Mouse (Mus musculus) A20 (cell line): ENCODE data around the gene Sec24b.

Source experiments
- DNase-seq: peaks from one replicate; pipeline ENCODE4 v3.0.0-alpha.2; 2011; ENCODE audit warnings: low read depth, low spot score

The Sec24b gene

DNA sequence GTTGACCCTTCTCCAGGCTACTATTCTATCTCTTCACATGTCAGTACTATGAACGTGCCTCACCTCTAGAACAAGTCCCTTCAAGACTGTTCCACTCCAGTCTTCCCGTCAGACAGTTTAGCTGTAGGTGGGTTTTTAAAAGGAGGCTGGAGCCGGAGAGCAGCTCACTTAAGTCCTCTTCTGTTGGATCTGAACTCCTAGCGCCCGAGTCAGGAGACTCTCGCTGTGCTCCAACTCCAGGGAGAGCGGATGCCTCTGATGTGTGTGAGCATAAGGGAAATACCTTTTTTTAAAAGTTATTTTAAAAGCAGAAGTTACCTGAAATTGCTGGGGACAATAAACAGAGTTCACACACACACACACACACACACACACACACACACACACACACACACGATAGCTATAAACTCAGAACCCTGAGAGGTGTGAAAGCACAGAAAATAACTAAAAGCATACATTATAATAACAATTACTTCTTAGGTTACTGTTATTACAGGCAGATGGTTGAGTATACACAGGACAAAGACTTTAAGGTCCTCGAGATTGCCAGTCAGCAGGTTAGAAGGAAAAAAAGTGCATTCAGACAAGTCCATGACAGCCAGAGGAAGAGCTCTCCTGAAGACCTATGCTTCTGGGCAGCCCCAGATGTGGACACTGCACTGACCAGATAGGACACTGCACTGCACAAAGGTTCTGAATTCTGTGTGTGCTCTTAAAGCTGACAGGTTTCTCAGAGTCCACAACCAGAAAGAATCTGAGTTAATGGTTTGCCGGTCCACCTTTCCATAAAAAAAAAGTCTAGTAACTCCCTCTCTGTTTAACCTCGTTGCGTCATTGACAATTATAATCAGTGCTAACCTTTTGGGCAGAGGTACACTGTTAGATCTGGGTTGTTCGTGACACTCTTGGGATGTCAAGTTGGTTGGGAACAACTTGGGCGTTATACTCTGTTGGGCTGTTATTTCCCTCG lies 5.7 kb downstream of the Sec24b start:
- DNase-seq, result no peak

DNA sequence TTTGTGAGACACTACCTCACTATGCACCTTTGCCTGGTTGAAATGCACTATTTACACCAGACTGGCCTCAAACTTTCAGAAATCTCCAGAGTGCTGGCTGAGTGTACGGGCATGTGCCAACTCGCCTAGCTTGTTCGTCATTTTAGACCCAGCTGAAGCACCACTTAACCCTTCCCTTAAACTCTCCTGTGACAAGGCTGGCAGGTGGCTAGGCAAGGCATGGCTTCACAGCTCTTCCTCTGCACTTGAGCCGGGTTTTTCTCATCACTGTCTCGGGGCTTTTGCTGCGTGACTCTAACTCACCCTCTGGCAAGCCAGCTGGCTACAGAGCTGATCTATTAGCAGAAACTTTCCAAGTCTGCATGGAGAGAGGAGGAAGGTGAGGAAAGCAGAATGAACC lies 6.8 kb downstream of the Sec24b start:
- no peak for DNase-seq

DNA sequence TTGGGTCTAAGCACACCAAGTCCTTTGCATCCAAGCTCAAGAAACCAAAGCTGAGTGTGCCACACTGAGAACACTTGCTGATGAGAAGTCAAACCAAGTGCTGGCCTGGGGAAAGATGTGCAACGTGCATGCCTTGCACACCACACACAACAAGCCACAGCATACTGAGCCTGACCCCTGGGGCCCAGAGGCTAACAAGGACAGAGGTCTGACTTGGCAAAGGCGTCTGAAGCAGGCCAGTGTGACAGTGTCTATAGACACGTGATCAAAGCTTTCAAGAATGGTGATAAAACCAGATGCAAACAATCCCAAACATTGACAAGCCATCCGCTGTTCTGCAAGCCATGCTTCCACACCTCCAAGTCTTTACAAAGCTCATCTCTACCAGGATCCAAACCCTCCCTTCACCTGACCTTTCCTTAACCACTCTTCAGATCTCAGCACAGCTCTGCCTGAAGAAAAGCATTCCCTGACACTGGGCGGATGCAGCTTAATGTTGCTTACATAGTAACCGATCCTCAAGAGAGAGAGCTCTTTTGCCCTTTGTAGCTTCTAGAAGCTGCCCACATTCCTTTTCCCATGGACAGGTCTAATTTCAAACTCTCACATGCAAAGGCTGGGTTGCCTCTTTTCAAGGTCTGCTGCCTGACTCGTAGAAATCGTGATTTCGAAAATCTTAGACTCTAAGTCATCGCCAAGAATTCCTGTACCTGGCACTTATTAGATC lies 7.8 kb downstream of the Sec24b start:
- no peak for DNase-seq

DNA sequence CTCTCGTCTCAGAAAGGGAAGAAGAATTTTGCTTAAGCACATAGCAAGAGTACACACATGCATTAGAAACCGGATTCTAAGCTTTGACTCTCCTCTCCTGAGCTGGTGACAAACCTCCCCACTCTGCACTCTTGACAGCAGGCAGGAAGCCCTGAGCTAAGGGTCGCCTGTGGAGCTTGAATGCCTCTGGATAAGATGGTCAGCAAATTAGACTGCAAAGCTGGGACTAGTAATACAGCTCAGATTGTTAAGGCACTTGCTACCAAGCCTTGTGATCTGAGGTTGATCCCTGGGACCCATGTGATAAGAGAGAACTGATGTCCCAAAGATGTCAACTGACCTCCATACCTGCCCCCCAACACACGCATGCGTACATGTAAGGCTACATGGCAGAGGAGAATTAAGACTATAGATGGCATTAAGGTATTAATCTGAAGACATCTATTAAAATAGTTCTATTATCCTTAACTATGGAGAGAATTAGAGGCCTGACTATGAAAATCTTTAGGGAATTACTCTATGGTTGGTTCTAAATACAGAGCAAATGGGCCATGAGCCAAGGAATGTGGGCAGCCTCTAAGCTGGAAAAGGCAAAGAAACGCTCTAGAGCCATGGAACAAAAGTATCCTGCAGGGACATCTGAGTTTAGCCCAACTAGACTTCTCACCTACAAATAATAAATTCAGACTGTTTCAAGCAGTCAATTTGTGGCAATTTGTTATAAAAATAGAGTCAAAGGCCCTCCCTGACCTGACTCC lies 8.6 kb downstream of the Sec24b start:
- DNase-seq, result no peak

DNA sequence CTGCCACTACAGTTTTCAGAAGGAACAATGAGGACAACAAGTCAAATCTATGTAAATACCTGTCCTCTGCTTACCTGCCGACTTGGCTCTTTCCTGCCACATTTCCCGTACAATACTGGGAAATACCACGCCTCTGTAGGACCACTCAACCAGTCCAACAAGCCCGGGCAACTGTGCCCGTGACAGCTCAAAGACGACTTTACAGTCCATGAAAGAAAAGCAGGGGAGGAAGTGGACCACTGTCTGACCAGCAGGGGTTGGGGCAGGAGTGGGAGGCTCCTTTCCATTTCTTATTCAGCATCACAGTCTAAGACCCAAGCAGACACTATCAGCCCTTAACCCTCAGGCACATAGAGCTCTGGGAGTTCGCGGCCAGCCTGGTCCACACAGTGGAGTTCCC lies 9.2 kb downstream of the Sec24b start:
- DNase-seq, result no peak

DNA sequence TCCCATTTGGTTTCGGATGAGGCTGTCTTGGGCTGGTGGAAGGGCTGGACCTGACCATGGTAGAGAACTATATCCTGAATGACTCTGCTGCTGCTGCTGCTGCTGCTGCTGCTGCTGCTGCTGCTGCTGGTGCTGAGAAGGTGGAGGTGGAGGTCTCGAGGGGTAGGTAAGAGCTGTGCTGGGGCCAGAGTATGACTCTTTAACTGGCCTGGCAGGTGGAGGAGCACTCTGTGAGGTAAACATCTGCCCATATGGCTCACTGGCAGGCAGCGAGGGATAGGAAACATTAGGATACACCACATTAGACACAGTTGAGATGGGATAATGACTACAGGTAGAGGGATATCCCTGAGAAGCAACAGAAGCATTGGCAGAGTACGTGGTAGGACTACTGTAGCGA lies 20.6 kb downstream of the Sec24b start:
- no peak for DNase-seq

DNA sequence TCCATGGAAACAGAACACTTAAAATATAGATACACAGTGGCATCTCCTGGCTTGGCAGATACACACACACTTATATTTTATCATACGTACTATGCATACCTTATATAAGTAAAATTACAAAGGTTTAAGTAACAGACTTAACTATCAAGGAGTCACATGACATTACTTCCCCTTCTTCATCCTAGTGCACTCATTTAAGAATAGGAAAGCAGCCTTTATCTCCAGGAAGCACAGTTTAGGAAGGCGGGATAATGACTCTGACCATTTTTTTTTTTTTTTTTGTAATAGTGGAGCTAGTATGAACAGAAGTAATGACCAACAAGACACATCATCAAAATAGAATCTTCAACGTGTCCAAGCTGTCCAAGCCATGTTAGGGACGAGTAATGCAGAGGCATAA lies 21.3 kb downstream of the Sec24b start:
- DNase-seq, result no peak

DNA sequence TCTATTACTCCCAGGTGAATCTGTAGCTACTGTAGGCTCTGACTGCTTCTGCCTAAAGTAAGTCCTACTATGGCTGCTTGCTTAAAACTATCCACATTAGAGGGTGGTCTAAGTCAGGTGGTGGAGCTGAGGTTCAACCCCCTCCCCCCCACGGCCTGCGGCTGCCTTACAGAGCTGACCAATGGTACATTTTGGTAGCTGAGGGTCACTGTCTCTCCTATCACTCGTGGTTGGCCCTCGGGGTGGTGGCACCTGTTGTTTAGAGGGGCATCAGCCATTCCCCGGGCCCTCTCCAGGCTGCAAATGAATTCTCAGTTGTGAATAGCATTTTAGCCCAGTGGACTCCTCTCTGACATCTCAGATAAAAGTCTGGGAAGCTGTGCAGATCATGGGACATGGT lies 32.6 kb downstream of the Sec24b start:
- DNase-seq, result no peak

DNA sequence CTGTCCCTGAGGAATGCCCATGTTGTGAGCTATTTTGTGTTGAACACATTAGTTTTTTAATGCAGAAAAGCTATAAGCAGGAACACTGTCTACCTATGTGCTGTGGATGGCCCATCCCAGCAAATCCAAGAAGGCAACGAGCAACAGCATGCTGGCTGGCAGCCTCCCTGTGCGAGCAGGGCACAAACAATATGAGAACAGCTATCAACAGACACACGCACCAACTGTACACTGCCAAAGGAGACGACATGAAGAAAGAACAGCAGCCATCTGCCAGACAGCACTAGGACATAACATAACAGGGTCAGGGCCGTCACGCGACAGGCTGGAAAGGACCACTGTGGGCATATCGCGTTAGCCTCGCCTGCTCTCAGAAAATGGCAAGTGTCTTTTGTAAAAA lies 35.2 kb downstream of the Sec24b start:
- no peak for DNase-seq

DNA sequence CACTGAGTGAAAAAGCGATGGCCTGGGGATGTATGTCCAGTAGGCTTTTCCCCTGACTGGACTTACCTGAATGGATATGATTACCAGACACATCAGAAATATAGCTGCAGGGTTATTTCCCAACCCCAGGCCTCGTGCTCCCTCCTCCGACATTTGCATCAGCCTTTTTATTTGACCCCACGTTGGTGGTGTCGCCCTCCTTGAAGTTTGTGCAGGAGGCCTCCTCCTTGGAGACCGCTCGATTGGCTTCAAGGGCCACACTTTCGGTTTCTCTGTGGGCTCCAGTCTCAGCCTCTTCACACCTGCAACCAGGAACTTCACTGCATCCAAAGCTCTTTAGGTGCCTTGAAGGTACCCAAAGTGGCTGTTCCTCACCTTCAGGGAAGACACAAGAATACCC lies 35.8 kb downstream of the Sec24b start:
- DNase-seq, result no peak

DNA sequence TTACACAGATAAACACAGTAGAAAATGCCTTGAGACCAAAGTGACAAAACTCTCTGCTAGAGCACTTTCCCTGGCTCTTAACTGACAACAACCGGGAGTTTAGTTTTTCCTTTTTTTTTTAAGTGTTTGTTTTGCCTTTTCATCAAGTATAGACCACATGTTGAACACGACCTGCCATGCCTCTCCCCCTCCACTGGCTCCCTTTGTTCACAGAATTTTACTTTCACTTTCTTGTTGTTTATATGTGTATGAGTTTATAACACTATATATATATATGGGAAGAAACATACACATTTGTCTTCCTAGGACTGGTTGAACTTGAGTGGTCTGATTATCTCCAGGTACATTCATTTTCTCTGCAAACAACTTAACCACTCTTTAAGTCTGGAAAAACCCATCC lies 48.4 kb downstream of the Sec24b start:
- no peak for DNase-seq

DNA sequence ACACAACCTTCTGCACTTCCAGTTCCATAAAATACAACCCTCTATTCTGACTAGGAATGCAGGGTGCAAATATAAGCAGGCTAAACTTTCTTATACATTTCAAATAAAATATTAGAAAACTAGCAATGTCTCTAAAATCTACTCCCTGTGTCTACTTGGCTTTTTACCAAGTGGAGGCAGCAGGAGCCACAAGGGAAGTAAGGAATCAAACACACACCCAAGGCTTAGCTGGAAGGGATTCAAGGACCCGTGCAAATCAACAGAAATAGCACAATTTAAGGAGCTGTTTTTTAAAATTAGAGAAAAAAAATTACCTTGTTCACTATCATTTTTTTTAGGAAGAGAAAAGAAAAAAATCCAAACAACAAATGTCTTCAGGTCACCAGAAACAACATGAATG lies 50.1 kb downstream of the Sec24b start:
- DNase-seq, result no peak

DNA sequence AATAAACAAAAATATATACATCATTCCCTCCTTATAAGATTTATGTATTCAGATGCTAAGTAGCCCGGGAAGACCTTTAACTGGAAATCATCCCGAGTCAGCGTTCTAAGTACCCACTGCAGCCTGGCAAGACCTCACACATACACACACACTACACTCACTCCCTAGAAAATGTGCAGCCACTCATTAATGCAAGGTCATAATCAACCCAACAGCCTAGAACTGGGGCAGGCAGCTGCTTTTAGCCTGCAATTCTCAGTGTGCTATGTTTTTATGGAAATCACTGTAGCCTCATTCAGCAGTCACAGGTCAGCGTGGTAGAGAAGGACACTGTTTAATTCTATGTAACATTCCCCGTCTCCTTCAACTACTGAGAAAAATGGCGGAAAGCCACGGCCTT lies 55.2 kb downstream of the Sec24b start:
- no peak for DNase-seq

DNA sequence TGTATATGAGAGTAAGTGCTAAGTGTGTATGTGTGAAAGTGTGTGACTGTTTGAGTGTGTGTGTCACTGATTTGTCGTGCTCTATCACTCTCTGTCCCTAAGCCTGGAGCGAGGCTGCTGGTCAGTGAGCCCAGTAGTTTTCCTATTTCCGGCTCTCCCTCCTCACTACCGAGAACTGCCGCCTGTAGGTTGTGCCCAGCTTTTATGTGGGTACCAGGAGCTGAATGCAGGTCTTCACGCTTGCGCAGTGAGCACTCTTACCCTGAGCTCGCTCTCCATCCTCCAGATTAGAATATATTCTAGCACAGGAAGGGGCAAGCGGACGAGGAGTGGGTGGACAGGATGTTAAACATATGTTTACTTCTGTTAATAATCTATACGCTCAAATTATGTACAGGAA lies 60.4 kb downstream of the Sec24b start:
- DNase-seq, result no peak

DNA sequence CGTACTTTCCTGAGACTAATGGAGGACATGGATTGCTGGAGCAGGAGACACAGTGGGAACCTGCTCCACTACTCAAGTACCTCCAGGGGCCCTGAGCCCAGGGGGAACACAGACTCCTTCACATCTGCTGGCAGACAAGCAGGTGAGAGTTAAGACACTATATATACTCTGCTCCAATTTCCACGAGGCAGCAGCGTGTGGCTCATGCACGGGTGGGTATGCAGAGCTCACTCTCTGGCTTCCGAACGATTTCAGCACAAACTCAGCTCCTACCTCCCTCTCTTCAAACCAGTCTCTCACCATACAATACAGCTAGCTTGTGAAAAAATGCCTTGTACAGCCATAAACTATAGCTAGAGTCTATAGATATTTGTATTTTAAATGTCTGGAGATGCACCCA lies 62.8 kb downstream of the Sec24b start:
- no peak for DNase-seq

DNA sequence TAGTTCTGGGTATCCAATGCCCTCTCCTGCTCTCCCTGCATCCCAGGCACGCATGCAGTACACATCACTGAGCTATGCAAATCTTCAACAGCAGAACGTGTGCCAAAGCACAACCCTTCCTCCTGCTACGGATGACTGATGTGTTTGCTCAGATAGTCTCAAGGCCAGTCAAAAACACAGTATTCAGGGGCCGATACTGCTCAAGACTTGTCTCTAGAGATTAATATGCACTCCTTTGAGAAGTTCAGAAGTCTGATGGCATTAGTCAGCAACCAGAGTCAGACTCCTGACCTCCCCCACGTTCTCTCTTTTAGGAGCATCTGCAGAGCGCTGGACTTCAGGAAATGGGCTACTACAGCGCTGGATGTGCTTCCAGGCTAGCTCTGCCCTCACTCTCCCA lies 63.4 kb downstream of the Sec24b start:
- no peak for DNase-seq

DNA sequence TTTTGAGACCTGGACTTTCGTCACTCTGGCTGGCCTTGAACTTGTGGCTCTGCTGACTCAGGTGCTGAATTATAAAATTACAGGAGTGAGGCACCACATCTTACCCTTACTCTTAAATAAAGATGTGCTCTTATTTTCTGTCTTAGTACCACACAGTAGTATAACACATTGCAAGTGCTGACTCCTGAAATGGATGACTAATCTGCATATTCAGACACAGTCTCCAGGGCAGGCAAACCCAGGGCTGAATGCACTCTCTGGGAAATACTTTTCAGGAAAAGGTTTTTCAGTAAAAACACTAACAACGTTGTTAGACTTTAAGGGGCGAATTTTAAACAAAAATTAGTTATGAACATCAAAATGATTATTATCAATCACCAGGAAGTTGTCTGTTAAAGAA lies 64.0 kb downstream of the Sec24b start:
- DNase-seq, result no peak

DNA sequence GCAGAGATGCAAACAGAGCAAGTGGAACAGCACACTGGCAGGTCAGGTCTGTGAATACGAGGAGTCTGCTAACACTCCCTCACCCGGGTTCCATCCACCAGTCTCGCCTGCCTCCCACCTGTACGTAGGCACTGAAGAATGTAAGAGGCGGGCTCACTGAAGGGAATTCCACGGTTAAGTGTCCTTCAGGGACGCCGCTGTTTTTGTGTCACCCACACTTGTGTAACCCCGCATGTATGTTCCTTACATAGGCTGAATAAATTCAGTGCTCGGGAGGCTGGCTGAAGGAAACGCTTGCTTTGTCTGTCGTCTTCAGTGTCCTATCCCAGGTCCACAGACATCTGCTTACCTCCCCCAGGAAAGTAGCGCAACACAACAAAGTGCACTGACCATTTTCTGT lies 74.1 kb downstream of the Sec24b start:
- DNase-seq, result no peak

DNA sequence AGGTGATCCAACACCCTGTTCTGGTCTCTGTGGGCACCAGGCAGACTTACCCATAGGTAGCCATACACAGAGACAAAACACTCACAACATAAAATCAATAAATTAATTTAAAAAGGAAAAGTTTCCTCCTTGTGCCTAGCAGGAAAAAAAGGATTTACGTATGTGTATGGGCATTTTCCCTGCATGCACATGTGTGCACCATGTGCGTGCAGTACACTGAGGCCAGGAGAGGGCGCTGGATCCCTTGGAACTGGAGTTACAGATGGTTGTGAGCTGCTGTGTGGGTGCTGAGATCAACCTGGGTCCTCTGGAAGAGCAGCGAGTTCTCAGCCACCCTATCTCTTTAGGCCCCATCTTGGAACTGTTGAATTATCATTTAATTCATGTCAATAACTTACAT lies 76.0 kb downstream of the Sec24b start:
- DNase-seq, result peak; percentile 31

DNA sequence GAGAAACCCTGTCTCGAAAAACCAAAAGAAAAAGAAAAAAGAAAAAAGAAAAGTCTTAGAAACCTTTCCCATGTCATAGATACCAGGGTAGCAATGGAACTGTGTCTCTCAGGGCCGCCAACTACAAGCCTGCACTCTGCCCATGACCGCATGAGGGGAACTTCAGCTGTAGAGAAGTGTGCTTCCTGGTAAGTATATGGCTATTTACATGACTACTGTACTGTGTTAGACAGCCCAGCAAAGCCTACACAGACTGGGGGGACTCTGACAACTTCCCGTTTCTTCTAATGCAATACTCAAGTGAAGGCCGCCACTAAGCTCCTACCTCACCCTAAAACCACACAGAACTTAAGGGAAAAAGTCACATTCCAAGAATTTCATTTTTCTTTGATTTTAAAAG lies 76.6 kb downstream of the Sec24b start:
- DNase-seq, result no peak

DNA sequence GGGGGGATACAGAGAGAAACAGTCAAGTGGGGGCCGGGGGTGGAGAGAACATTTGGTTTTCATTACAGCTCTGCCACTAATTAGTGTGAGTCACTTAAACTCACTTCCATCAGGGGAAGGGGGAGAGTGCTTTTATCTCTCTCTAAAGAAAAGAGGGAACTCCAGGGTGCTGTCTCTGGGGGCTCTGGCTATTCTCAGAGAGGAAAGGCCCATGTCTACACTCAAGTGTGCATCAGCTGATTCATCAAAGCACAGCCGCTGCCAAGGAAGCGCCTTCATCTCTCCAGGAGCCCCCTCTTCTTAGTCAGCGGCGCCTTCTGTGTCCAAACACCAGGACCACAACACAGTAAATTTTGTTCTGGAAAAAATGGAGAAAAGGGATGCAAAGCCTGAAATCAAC lies 79.1 kb downstream of the Sec24b start:
- DNase-seq, result no peak

DNA sequence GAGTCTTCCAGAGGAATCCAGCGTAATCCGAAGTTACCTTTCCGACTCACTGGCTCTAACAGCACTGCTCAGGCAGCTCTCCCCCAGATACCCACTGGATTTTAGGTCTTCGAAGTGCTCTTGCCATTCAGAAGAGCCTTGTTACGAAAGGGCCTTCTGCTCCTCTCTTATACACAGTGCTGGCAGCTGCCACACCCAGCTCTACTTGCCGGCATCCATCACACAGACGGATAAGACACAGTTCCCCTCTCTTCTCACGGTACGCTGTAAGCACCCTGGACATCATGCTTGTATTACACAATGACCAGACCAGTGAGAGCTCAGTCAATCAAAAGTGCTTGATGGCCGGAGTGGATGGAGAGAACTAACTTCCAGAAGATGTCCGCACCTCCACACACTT lies 79.6 kb downstream of the Sec24b start:
- no peak for DNase-seq
